Mouse (Mus musculus) cortical plate, adult 2 months (tissue): ENCODE data around the gene Umad1. TPM values are rescaled to one million over a fixed set of nuclear protein-coding genes. Genes with fewer than 3 reads are reported as not detected.

Experiments used
- H3K27ac ChIP-seq: fragments of 200-500 bp; 2 replicates; pipeline ENCODE4 v1.5.1; 2012; ENCODE audit warnings: low read length, control low read depth, inconsistent platforms; ENCODE audit not compliant: insufficient read depth
- H3K4me1 ChIP-seq: fragments of 200-500 bp; 2 replicates; pipeline ENCODE4 v1.6.1; 2011; ENCODE audit warnings: low read length; ENCODE audit not compliant: control insufficient read depth, insufficient read depth
- H3K4me3 ChIP-seq: fragments of 200-500 bp; 2 replicates; pipeline ENCODE4 v1.5.1; 2011; ENCODE audit warnings: mild to moderate bottlenecking, low read length, control low read depth; ENCODE audit not compliant: insufficient read depth
- CTCF ChIP-seq: fragments of 200-500 bp; IDR thresholded peaks from 2 replicates; pipeline ENCODE4 v1.5.1; 2011; ENCODE audit warnings: mild to moderate bottlenecking, control low read depth, low read length; ENCODE audit not compliant: insufficient read depth; ENCODE audit errors: extremely low read depth
- POLR2A ChIP-seq: fragments of 200-500 bp; IDR thresholded peaks from 2 replicates; pipeline ENCODE4 v1.6.1; 2011; ENCODE audit warnings: mild to moderate bottlenecking, low read length, control low read depth; ENCODE audit not compliant: insufficient read depth; ENCODE audit errors: extremely low read depth
- polyA plus RNA-seq: library from polyadenylated mRNA; depleted of rRNA; stranded (reverse); fragments of >200 nt; gene quantifications from 2 replicates; pipeline ENCODE4 v1.2.3, GENCODE M21; 2012

Umad1 gene
- polyA plus RNA-seq, 1 experiment: 40.2 TPM

- TF ChIP-seq POLR2A (no peak), CTCF (no peak)
- no peak overlapping the region for H3K27ac ChIP-seq
- H3K4me1 ChIP-seq: no peaks in the 10 kb centered on the region
- no peak overlapping the region for H3K4me3 ChIP-seq
These were observed 220.1 kb downstream of the Umad1 start for GRCm38 (mm10) chr6:8479176-8479575.

GRCm38 (mm10) chr6:8484437-8485275, 225.6 kb downstream of the Umad1 start:
- TF ChIP-seq POLR2A (no peak), CTCF (no peak)
- H3K27ac ChIP-seq: no peak overlapping the region
- H3K4me1 ChIP-seq: no peaks in the 10 kb centered on the region
- no peak overlapping the region for H3K4me3 ChIP-seq

- TF ChIP-seq POLR2A (no peak), CTCF (no peak)
- Histone ChIP-seq H3K4me1 (no peaks in the 10 kb centered on the region), H3K27ac (no peak overlapping the region), H3K4me3 (no peak overlapping the region)
These were observed 226.5 kb downstream of the Umad1 start for GRCm38 (mm10) chr6:8485414-8486175.

- no peak for TF ChIP-seq POLR2A
- no peak for TF ChIP-seq CTCF
- no peaks in the 10 kb centered on the region for H3K4me1 ChIP-seq
- no peak overlapping the region for H3K4me3 ChIP-seq
- H3K27ac ChIP-seq: no peak overlapping the region
These were observed 227.4 kb downstream of the Umad1 start for GRCm38 (mm10) chr6:8486391-8487043.

- no peak overlapping the region for H3K27ac ChIP-seq
- TF ChIP-seq CTCF (no peak), POLR2A (no peak)
- no peaks in the 10 kb centered on the region for H3K4me1 ChIP-seq
- no peak overlapping the region for H3K4me3 ChIP-seq
These were observed 228.2 kb downstream of the Umad1 start for GRCm38 (mm10) chr6:8487044-8487853.

GRCm38 (mm10) chr6:8488249-8488648, 229.2 kb downstream of the Umad1 start:
- H3K27ac ChIP-seq: no peak overlapping the region
- no peak for TF ChIP-seq CTCF
- no peak for TF ChIP-seq POLR2A

GRCm38 (mm10) chr6:8489266-8489665, 230.2 kb downstream of the Umad1 start:
- no peak for TF ChIP-seq POLR2A
- no peak for TF ChIP-seq CTCF
- Histone ChIP-seq H3K4me3 (no peak overlapping the region), H3K4me1 (no peaks in the 10 kb centered on the region), H3K27ac (no peak overlapping the region)

More at GRCm38 (mm10) chr6:8488249-8488648, 229.2 kb downstream of the Umad1 start:
- Histone ChIP-seq H3K4me1 (no peaks in the 10 kb centered on the region), H3K4me3 (no peak overlapping the region)

GRCm38 (mm10) chr6:8489938-8490585, 231.0 kb downstream of the Umad1 start:
- no peaks in the 10 kb centered on the region for H3K4me1 ChIP-seq
- no peak for TF ChIP-seq CTCF
- no peak for TF ChIP-seq POLR2A
- no peak overlapping the region for H3K27ac ChIP-seq
- no peak overlapping the region for H3K4me3 ChIP-seq
